Mouse (Mus musculus): ENCODE results near the gene Flna.

The Flna gene

GRCm38 (mm10) chrX:74246693-74247092 is 2.9 kb downstream of the Flna start:
- CTCF ChIA-PET, result no interaction called here

GRCm38 (mm10) chrX:74246213-74246681 is 3.4 kb downstream of the Flna start:
- CTCF ChIA-PET, result interaction anchor here (0.7 kb wide), 1 partner anchor 24 kb away, joined by 3 read pairs; the partner anchor contains the start of gene Rpl10

- CTCF ChIA-PET, result interaction anchor here (0.7 kb wide), 1 partner anchor 25 kb away, joined by 3 read pairs; the partner anchor contains the start of gene Rpl10
Observed at GRCm38 (mm10) chrX:74245687-74246086, 3.9 kb downstream of the Flna start.

GRCm38 (mm10) chrX:74245107-74245506 is 4.5 kb downstream of the Flna start:
- CTCF ChIA-PET, result no interaction called here

GRCm38 (mm10) chrX:74244614-74245083 is 5.0 kb downstream of the Flna start:
- CTCF ChIA-PET, result no interaction called here

GRCm38 (mm10) chrX:74243807-74244206 is 5.8 kb downstream of the Flna start:
- CTCF ChIA-PET, result interaction anchor here (0.7 kb wide), 1 partner anchor 103 kb away, joined by 4 read pairs; no protein-coding TSS in a partner anchor

- CTCF ChIA-PET, result interaction anchor here (0.6 to 0.7 kb wide), 2 partner anchors 9 to 102 kb away, joined by 3 to 4 read pairs; no protein-coding TSS in a partner anchor
Observed at GRCm38 (mm10) chrX:74243396-74243795, 6.2 kb downstream of the Flna start.

- CTCF ChIA-PET, result interaction anchor here (0.5 to 1.1 kb wide), 2 partner anchors 17 to 18 kb away, joined by 3 to 4 read pairs; no protein-coding TSS in a partner anchor
Observed at GRCm38 (mm10) chrX:74240332-74240731, 9.3 kb downstream of the Flna start.

- CTCF ChIA-PET, result no interaction called here
Observed at GRCm38 (mm10) chrX:74233196-74233595, 16.4 kb downstream of the Flna start.

GRCm38 (mm10) chrX:74230038-74230437 is 19.6 kb downstream of the Flna start:
- CTCF ChIA-PET, result no interaction called here

- CTCF ChIA-PET, result interaction anchor here (0.5 kb wide), 1 partner anchor 255 kb away, joined by 3 read pairs; no protein-coding TSS in a partner anchor
Observed at GRCm38 (mm10) chrX:74220099-74220498, 29.5 kb downstream of the Flna start.

GRCm38 (mm10) chrX:74219449-74219848 is 30.2 kb downstream of the Flna start:
- CTCF ChIA-PET, result no interaction called here

GRCm38 (mm10) chrX:74218496-74218895 is 31.1 kb downstream of the Flna start:
- CTCF ChIA-PET, result no interaction called here

GRCm38 (mm10) chrX:74203556-74203955 is 46.1 kb downstream of the Flna start:
- CTCF ChIA-PET, result interaction anchor here (0.6 kb wide), 1 partner anchor 123 kb away, joined by 3 read pairs; no protein-coding TSS in a partner anchor

- CTCF ChIA-PET, result interaction anchor here (0.6 kb wide), 1 partner anchor 431 kb away, joined by 6 read pairs; no protein-coding TSS in a partner anchor
Observed at GRCm38 (mm10) chrX:74176959-74177358, 72.7 kb downstream of the Flna start, which contains the start of gene Tktl1. TSS of gene Tktl1 (plus strand) at chrX:74177259.

Data from spleen, embryonic (tissue).